Mouse (Mus musculus) mouse embryonic stem cell (cell line): ENCODE results near the gene Myom3.

Experiments
- in situ Hi-C, 2 experiments: fragments of 300-500 bp; cut with MboI; formaldehyde crosslinking; loops; 1 replicate in 1 of 2; 3 replicates in 1 of 2; pipeline ENCODE4 v1.14.3; 2019 to 2020; ENCODE audit warnings: low sequenced_read_pairs in 2 of 2, low pct_unique_long_range_greater_than_20kb in 1 of 2, mixed read lengths in 1 of 2; ENCODE audit not compliant: unreplicated experiment in 1 of 2

The Myom3 gene

DNA sequence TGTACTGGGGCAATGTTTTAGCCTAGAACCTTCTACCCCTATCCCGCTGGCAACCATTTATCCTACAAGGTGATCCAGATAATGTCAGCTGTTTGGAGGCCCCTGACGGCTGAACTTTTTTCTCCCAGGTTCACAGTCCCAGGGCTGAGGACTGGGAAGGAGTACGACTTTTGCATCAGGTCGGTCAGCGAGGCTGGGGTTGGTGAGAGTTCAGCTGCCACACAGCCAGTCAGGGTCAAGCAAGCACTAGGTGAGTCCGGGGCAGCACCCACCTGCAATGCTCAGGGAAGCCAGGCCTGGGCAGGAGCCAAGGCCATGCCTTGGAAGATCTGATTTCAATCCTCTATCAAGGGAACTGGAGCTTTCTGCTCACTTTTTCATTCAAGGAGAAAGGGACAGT is 27.8 kb downstream of the Myom3 start:
- in situ Hi-C loops, result no loop called here

- in situ Hi-C loops, result no loop called here
Measured at GRCm38 (mm10) chr4:135789135-135789534, 29.6 kb downstream of the Myom3 start.

DNA sequence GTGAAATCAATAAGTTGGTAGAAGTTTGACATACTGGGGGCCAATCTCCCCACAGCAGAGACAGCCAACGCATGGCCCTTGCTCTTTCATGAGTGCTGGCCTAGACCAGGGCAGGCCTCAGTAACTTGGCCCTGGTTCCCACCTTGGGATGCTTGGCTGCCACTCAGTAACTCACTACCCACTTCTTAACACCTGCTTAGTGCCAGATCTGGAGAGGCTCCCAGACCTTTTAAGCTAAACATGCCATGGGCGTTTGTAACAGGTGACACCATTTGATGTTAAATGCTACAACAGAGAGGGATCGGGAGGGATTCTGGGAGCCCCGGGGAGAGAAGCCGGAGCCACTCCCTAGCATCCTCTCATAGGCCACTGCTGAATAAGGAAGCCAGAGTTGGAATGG is 33.3 kb downstream of the Myom3 start:
- in situ Hi-C loops, result no loop called here

DNA sequence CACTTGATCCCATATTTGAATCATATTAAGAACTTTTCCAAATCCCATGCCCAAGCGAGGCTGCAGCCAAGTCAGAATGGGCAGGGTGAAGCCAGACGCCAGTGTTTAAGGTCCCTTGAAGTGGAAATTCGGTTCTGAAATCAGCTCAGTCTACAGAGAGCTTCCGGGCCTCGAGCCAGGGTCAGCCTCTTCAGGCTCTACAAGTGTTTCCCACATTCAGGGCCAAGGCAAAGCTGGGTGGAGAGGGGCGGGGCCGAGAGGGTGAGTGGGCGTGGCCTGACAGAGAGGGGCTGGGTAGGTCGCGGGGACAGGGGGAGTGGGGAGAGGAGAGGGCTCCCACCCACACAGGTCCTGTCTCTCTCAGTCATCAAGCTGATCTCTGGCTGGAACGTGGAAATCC is 38.4 kb downstream of the Myom3 start:
- in situ Hi-C loops, result no loop called here

- in situ Hi-C loops, result no loop called here
Measured at GRCm38 (mm10) chr4:135801543-135801942, 42.0 kb downstream of the Myom3 start.

DNA sequence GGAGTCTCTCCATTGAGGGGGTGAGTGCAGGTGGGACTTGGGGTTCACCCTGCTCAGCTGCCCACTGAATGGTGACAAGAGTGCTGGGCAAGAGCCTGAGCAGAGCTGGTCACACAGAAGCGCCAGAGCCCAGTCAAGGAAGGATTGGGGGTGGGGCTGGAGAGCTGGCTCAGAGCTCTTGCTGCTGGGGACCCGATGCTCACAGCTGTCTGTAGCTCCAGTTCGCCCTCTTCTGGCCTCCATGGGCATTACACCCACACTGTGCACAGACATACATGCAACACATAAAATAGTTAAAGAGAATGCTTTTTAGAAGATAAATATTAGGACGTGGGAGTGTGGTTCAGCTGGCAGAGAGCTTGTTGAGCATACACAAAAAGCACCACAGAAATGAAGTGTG is 43.8 kb downstream of the Myom3 start:
- in situ Hi-C loops, result no loop called here

DNA sequence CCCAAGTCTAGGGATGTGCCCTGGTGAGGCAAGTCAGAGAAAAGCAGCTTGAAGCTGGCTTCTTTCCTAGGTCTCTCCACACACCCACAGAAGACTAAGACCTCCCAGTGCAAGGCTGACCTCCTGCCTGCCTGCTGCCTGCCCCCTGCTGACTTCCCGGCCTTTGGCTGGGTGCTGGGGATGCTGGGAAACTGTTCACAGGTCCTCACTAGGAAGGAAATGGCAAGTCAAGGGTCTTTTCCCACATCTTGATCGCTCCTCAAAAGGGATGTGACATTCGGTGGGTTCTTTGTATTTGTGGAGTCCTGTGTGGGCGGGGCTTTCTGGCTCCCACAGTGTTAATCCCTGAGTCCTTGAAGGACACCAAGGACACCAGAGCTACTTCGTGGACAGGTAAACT is 44.7 kb downstream of the Myom3 start:
- in situ Hi-C loops, result no loop called here

GRCm38 (mm10) chr4:135814896-135815295 is 55.4 kb downstream of the Myom3 start:
- in situ Hi-C loops, result loop anchor here in 1 of 2 experiments (10.0 kb wide), 1 partner anchor 130 kb away; the partner anchor contains the start of gene Hmgcl

- in situ Hi-C loops, result loop anchor here in 1 of 2 experiments (10.0 kb wide), 1 partner anchor 128 kb away; the partner anchor contains the start of gene Hmgcl
Measured at GRCm38 (mm10) chr4:135816905-135817622, 57.5 kb downstream of the Myom3 start.

DNA sequence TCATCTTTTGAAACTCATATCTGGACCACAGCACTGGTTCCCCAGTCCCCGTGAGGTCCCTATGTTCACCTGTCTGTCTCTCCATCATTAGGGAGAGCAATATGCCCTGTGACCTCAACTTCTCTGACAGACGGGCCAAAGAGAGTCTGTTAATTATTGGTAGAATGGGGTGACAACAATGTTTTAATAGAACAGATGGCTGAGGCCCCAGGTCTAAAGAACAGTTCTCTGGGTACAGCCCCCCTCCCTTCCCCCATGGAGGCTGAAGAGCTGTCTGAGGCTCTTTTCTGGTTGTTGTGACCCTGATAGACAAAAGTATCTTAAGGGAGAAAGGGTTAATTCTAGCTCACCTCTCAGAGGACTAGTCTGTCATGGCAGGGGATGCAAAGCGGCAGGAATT is 58.9 kb downstream of the Myom3 start:
- in situ Hi-C loops, result loop anchor here in 1 of 2 experiments (10.0 kb wide), 1 partner anchor 126 kb away; the partner anchor contains the start of gene Hmgcl

DNA sequence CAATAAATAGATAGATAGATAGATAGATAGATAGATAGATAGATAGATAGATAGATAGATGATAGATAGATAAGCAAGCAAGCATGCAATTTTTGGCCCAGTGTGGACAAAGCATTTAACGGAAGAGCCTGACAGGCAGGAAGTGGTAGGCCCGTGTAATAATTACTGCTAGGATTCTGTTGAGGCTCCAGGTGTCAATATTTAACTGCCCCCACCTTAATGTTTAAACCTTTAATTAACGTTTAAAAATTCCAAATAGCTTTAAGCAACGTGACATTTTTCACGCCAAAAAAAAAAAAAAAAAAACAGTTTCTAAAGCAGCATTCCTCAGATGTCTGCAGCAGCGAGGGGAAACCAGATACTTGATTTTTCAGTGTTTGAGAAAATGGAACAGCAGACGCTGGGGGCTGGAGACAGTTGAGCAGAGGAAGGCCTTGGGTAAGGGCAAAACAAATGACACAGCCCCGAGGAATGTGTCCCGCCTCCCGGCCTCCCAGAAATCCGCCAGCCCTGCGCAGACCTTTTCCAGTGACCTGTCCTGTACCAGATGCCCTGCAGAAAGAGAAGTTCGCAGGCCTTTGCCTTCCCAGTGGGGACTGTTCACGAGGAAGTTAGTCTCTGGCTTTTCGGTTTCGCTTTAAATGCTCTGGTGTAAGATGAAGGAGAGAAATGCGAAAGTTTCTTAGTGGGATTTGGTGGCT is 60.5 kb downstream of the Myom3 start:
- in situ Hi-C loops, result loop anchor here in 1 of 2 experiments (10.0 kb wide), 1 partner anchor 125 kb away; the partner anchor contains the start of gene Hmgcl

GRCm38 (mm10) chr4:135821772-135822171 is 62.3 kb downstream of the Myom3 start:
- in situ Hi-C loops, result no loop called here

- in situ Hi-C loops, result no loop called here
Measured at GRCm38 (mm10) chr4:135823298-135823697, 63.8 kb downstream of the Myom3 start.

- in situ Hi-C loops, result no loop called here
Measured at GRCm38 (mm10) chr4:135824254-135824653, 64.7 kb downstream of the Myom3 start.

- in situ Hi-C loops, result no loop called here
Measured at GRCm38 (mm10) chr4:135828491-135828890, 69.0 kb downstream of the Myom3 start.

DNA sequence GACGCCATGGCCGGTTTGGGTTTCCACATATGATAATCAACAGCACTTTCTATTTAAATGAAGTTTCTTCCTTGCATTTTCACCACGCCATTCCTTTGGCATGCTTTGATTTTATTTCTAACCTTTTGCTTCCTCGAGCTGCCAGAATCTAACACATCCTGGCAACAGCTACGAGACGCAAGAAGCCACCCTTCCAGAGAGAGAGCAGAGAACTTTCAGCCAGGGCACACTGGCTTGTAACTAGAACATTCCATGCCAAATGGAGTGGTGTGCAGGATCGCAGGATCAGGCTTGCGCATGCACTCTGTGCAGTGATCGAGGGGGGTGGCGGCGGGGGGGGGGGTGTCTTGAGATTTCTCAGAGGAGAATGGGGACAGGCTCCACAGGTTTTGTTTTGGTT is 72.6 kb downstream of the Myom3 start:
- in situ Hi-C loops, result no loop called here

DNA sequence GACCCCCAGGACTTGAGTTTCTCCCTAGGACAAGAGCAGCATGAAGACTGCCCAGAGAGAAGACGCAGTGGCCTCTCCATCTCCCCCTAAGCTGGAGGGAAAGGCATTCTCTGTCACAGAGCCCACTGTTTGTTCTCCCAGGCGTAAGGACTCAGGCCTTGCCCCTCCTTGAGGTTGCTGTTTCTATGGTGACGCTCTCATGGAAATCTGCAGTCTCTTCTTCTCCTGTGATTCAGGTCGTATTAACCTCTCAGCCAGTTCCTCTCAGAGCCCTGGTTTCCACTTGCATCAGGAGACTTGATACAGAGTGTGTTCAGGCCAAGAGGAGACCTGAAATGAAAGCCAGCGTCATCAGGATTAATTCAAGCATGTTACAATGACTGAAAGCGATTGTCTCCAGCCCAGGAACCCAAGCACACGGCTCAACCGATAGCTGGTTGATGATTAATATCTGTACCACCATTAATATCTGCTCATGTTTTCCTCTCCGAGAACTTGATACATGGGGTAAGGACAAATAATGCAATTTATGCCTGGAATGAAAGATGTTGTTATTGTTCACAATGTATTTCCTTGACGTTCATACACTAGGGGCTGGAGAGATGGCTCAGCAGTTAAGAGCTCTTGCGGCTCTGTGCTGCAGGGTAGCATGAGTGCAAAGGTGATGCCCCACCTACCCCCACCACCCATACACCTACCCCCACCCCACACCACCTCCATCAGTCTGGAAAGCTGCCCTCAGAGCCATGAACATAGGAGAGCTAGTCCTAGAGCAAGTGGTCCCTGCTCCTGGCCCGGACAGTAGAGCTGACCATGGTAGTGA is 74.0 kb downstream of the Myom3 start:
- in situ Hi-C loops, result no loop called here

DNA sequence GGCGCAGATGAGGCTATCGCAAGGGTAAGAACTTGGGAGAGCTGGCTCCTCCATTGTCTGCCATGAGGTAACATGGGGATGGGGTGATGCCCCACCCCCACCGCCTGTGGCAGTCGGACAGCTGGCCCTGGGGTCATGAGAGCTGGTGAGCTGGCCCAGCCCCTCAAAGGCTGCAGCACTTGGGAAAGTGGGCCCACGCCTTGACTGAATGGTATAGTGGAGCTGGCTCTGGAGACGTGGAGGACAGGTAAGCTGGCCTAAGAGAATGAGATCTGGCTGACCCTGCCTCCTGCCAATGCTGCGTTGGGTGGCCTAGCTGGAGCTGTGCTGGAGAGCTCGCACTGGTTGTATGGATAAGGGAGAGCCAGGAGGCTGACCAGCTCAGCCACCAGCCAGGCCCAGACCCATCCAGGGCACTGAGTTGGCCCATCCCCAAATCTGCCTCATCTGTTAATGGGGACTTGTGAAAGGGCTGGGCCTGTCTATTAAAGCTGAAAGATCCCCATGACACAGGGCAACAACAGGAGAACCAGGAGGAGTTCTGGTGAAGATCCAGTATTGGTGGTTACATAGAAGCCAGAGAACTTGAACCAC is 74.7 kb downstream of the Myom3 start:
- in situ Hi-C loops, result no loop called here

DNA sequence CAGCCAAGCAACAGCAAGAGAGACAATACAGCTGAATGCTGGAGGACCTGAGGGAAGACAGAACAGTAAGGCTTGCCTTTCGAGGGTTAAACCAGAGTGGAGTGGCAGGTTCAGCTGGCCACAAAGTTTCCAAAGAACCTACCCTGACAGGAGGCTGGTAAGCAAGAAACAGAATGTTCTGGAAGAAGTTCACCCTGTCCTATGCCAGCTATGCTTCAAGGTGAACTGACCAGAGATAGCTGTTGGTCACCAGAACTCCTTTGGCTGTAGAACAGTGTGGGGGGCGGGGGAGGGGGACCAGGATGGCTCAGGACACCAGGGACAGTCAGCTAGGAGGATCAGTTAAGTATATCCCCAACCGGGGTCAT is 79.4 kb downstream of the Myom3 start:
- in situ Hi-C loops, result no loop called here
